Mouse (Mus musculus) 416B (cell line): ENCODE measurements at regions not wholly inside any gene's neighbourhood (a gene's known extent, or its start where the extent isn't known, plus 50 kb on each side); places are given as distances from the start of the nearest gene placed in this dataset.

Source experiments
- DNase-seq: peaks from one replicate; pipeline ENCODE4 v3.0.0; 2011; ENCODE audit warnings: low read depth

DNA sequence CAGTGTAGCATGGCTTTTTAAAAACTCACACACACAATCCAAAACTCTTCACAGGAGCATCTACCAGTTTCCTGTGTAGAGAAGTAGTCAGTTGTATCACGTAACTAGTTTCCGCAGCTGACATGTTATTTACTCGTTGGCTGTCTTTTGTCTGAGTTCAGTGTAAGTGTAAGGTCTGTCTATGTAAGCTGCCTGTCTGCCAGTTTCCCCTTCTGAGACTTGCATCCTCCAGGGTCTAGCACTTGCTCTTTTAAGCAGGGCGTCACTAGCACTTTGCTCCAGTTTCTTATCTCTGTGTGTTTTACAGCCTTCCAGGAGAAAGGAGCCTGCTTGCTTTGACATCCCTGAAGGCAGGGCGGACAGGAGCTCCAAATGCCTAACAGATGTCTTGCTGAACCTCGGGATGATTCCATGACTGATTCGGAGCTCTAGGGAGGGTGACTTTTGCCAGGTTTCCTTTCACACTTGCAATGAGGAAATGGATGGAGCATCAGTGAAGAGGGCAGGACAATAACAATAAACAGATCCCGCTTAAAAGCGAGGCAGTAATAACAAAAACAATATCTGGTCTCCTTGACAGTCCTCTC lies 131.2 kb upstream of the Osr1 start:
- DNase-seq: no peak

DNA sequence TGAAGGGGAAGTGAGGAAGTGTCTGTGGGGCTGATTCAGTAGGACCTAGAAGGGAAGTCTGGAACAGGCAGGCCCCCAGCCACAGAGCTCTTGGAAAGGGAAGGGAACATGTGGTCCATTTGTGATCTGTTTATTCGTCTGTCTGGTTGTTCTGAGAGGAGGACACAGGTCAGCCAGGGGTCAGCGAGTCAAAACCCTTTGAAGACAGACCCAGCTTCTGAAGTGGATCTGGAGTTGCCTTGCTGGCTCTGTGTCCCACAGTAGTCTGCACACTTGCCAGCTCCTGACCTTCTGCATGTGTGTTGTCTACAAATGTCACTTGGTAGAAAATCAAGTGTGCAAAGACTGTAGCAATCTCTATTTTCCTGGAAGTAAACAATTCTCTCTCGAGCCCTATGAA lies 119.3 kb upstream of the Osr1 start:
- no peak for DNase-seq

GRCm38 (mm10) chr12:9460193-9460592 lies 109.7 kb upstream of the Osr1 start:
- no peak for DNase-seq

GRCm38 (mm10) chr12:9469655-9470470 lies 100.1 kb upstream of the Osr1 start:
- DNase-seq: no peak

DNA sequence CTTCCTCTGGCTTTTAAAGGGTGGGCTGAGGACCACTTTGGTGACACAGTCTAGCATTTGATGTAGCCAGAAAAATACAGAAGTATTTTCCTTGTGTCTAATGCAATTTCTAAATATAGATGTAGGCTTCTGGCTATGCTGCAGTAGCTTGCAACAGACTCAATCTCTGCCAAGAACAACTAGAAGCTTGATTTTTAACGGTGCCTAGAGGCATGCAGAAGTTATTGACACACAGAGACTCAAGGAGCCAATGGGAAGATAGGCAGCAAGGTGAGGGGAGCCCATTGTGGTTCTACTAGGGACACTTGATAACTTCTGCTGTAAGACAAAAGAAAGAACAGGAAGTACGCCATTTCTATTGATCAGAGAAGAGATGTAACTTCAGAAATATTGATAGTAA lies 94.1 kb upstream of the Osr1 start:
- DNase-seq: no peak

GRCm38 (mm10) chr12:9478201-9478600 lies 91.7 kb upstream of the Osr1 start:
- DNase-seq: no peak

GRCm38 (mm10) chr12:9487674-9488413 lies 82.1 kb upstream of the Osr1 start:
- DNase-seq: no peak

DNA sequence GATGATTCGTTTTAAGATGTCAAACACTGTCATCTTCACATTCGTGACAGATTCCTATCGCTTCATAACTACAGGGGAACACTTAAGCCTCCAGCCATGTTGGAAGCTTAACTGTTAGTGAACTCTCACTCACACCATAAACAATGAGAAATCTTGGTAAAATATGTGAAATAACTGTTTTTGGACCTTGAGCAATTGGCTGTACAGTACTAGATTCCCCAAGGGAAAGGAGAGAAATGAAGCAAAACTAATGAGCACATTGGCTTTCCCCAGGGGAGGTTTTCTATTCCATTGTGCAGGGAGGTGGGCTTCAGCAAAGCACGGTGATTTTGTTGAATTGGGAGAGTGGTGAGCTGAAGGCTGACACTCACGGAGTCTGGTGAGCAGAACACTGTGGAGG lies 56.0 kb upstream of the Osr1 start:
- DNase-seq: no peak

DNA sequence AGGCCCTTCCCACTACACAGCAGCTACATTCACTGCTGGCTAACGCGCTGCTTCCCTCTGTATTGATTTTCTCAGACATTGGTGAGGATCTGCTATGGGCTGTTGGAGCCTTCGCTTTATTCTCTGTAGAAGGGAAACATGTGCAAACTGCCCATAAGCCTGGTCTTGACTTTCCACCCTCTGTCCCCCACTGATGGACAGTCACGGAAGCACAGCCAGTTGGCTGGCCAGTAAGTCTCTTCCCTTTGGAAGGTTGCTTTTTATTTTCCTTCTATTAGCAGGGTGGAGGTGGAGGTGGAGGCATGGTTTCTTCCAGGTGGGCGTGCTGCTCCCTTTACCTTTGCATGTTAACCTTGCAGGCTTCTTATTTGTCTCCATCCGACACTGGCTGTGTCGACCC lies 51.1 kb upstream of the Osr1 start:
- DNase-seq: no peak

- DNase-seq: no peak
These were observed 50.6 kb upstream of the Osr1 start for GRCm38 (mm10) chr12:9519346-9519745.
